Mouse (Mus musculus): Measurements from ENCODE around the gene Apoh. TPM values are rescaled to one million over a fixed set of nuclear protein-coding genes. Genes with fewer than 3 reads are reported as not detected.
A peak's percentile ranks its signal among the peaks of the same experiment; 100 is the strongest.

Gene Apoh
- total RNA-seq (2012; rRNA removed) (not detected in 2 replicates), polyA plus RNA-seq (2012; ENCODE audit: insufficient read depth in 1 of 2, insufficient read length in 2 of 2, low read depth in 1 of 2, low replicate concordance in 2 of 2, missing spikeins in 1 of 2) (not detected)

DNA sequence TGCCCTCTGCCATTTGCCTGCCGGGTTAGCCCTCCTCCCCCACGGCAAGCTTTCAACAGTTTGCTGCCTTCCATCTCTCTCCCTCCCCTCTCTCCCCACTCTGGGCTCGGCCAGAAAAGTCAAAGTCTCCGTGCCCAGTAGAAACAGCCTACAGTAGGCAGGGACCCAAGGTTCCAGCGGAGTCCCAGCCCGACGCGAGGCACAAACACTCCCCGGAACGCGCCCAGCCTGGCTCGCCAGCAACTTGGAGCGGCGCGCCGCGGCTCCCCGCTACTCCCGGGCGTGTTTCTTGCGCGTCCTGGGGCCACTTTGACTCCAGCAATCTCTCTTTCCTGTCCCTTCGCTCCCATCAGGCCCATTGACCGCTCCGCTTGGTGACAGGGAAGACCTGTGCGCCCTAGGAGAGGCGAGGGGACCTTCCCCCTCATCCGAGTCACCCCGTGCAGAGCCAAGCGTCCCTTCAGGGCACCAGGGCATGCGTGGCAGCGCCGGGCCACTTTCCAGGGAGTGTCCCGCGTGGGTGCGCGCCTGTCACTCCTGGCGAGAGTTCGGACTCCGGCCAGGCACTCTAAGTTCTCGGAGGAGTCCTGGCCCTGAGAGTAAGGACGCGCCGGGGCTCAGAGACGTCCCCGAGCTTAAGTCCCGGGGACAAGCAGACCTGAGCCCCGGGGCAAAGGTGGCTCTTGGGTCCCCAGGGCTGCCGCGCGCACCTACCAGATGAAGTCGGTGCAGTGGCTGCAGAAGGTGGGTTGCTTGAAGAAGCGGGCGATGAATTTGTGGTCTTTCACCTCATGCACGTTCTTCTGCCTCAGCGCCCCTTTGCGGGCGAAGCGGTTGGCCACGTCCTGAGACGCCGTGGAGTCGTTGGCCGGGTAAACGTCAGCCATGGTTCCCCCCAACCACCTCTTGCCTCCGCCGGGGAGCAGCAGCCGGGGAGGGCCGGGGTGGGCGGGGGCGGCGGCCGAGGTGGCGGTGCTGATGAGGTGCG, at the start of gene Apoh:
Gene Apoh, plus strand, starts transcription at position 574 of the 988 bp plus-strand sequence.
- no peaks in the 10 kb centered on the region for H3K9me3 ChIP-seq (replicated peaks; ENCODE audit: insufficient read depth, low read length)
- peak within 1 kb of the TSS; percentile 80 for H3K9ac ChIP-seq (ENCODE audit: control insufficient read depth, low read depth, low read length, poor library complexity, severe bottlenecking)
- H3K79me2 ChIP-seq (ENCODE audit: control insufficient read depth, insufficient read depth, low read length, poor library complexity), result peaks cover 14% of the 10 kb centered on the region
- peaks cover 15 to 18% of the 10 kb centered on the region in 2 experiments for H3K4me1 ChIP-seq (ENCODE audit: control insufficient read depth in 1 of 2, insufficient read depth in 2 of 2, low read length in 2 of 2)
- peak within 1 kb of the TSS; percentile 63 for H3K27ac ChIP-seq (ENCODE audit: control insufficient read depth, low read depth, low read length)
- no peaks in the 10 kb centered on the region for H3K27me3 ChIP-seq (ENCODE audit: control insufficient read depth in 1 of 2, insufficient read depth in 2 of 2, low read length in 2 of 2)
- DNase-seq (ENCODE audit: low read depth, low spot score), result peak; percentile 71
- peaks cover 0 to 19% of the 10 kb centered on the region in 2 experiments; a peak in 3 of 4 replicates for H3K36me3 ChIP-seq (ENCODE audit: control insufficient read depth in 1 of 2, insufficient read depth in 2 of 2, low read length in 2 of 2)
- H3K4me3 ChIP-seq (ENCODE audit: control insufficient read depth in 1 of 2, insufficient read depth in 1 of 2, low read depth in 2 of 2, low read length in 2 of 2), result peak within 1 kb of the TSS; percentile 74 to 84
- TF ChIP-seq KAT2A (conservative IDR thresholded peaks at IDR 0.05; ENCODE audit: low read depth, low read length) (no peak), MAFK (IDR thresholded peaks at IDR 0.05; ENCODE audit: borderline replicate concordance, low read depth, low read length) (no peak), MEF2A (IDR thresholded peaks at IDR 0.05; ENCODE audit: extremely low read depth, insufficient replicate concordance, low read depth, low read length, poor library complexity, severe bottlenecking) (no peak), ZNF384 (IDR thresholded peaks at IDR 0.05; ENCODE audit: low read depth, low read length) (no peak), BHLHE40 (IDR thresholded peaks at IDR 0.05; ENCODE audit: borderline replicate concordance, low read depth, low read length) (no peak), RAD21 (IDR thresholded peaks at IDR 0.05; ENCODE audit: low read depth, low read length) (no peak), MYC (IDR thresholded peaks at IDR 0.05; ENCODE audit: low read depth, low read length) (0 out of 2 replicates have a peak, but pooled peaks have one; percentile 19), MAZ (IDR thresholded peaks at IDR 0.05; ENCODE audit: low read depth, low read length) (peak; percentile 62; the same call in 1 of the 2 replicates), SMC3 (IDR thresholded peaks at IDR 0.05; ENCODE audit: low read depth, low read length) (no peak), ELF1 (IDR thresholded peaks at IDR 0.05; ENCODE audit: low read depth, low read length) (no peak), ZKSCAN1 (IDR thresholded peaks at IDR 0.05; ENCODE audit: low read depth, low read length) (no peak), NRF1 (IDR thresholded peaks at IDR 0.05; ENCODE audit: insufficient read depth, low read depth, low read length, poor library complexity, severe bottlenecking) (peak; percentile 10; the same call in 1 of the 2 replicates), E2F4 (IDR thresholded peaks at IDR 0.05; ENCODE audit: borderline replicate concordance, low read depth, low read length) (no peak), ZMIZ1 (IDR thresholded peaks at IDR 0.05; ENCODE audit: low read depth, low read length) (no peak), CTCF (IDR thresholded peaks at IDR 0.05 in 2 of 3, conservative IDR thresholded peaks at IDR 0.05 in 1 of 3; ENCODE audit: control insufficient read depth in 1 of 3, insufficient read depth in 1 of 3, low read depth in 2 of 3, low read length in 3 of 3, poor library complexity in 1 of 3, severe bottlenecking in 1 of 3) (no peak), POLR2A (IDR thresholded peaks at IDR 0.05; ENCODE audit: control insufficient read depth in 1 of 2, insufficient read depth in 1 of 2, low read depth in 1 of 2, low read length in 2 of 2, poor library complexity in 1 of 2) (peak in 1 of 2 experiments; percentile 9; a peak in 1 of 4 replicates), ZC3H11A (IDR thresholded peaks at IDR 0.05; ENCODE audit: low read depth, low read length) (no peak), GABPA (IDR thresholded peaks at IDR 0.05; ENCODE audit: low read depth, low read length) (0 out of 2 replicates have a peak, but pooled peaks have one; percentile 11), EP300 (IDR thresholded peaks at IDR 0.05; ENCODE audit: low read depth in 1 of 2, low read length in 2 of 2) (peak; percentile 7 to 17; a peak in 1 of 4 replicates), UBTF (IDR thresholded peaks at IDR 0.05; ENCODE audit: borderline replicate concordance, insufficient read depth, low read depth, low read length) (peak; percentile 63; the same call in 1 of the 2 replicates), MAX (IDR thresholded peaks at IDR 0.05; ENCODE audit: low read length) (peak; percentile 50; the same call in 1 of the 2 replicates), CHD1 (IDR thresholded peaks at IDR 0.05; ENCODE audit: low read depth, low read length) (peak; percentile 77; the same call in 1 of the 2 replicates), SIN3A (IDR thresholded peaks at IDR 0.05; ENCODE audit: low read length) (peak; percentile 32; the same call in 1 of the 2 replicates), GATA1 (IDR thresholded peaks at IDR 0.05; ENCODE audit: low read depth, low read length) (no peak), TCF12 (IDR thresholded peaks at IDR 0.05; ENCODE audit: low read depth, low read length) (no peak), POLR2AphosphoS2 (IDR thresholded peaks at IDR 0.05; ENCODE audit: low read length) (no peak), TAL1 (IDR thresholded peaks at IDR 0.05; ENCODE audit: low read length) (no peak), MYB (IDR thresholded peaks at IDR 0.05; ENCODE audit: low read depth, low read length) (no peak), RCOR1 (IDR thresholded peaks at IDR 0.05; ENCODE audit: low read depth, low read length) (no peak), USF1 (IDR thresholded peaks at IDR 0.05; ENCODE audit: low read depth, low read length) (no peak), NELFE (IDR thresholded peaks at IDR 0.05; ENCODE audit: low read depth, low read length) (0 out of 2 replicates have a peak, but pooled peaks have one; percentile 33), CHD2 (IDR thresholded peaks at IDR 0.05; ENCODE audit: low read length) (no peak), USF2 (IDR thresholded peaks at IDR 0.05; ENCODE audit: borderline replicate concordance in 1 of 2, insufficient read depth in 1 of 2, low read depth in 1 of 2, low read length in 2 of 2) (no peak)

Measured in MEL (cell line).